Mouse (Mus musculus) ZHBTc4 (cell line): Measurements from ENCODE around the gene Bmp10.

Experiments
- DNase-seq: peaks from one replicate; pipeline ENCODE4 v3.0.0-alpha.2; 2011; ENCODE audit warnings: low read depth, low spot score

The Bmp10 gene

DNA sequence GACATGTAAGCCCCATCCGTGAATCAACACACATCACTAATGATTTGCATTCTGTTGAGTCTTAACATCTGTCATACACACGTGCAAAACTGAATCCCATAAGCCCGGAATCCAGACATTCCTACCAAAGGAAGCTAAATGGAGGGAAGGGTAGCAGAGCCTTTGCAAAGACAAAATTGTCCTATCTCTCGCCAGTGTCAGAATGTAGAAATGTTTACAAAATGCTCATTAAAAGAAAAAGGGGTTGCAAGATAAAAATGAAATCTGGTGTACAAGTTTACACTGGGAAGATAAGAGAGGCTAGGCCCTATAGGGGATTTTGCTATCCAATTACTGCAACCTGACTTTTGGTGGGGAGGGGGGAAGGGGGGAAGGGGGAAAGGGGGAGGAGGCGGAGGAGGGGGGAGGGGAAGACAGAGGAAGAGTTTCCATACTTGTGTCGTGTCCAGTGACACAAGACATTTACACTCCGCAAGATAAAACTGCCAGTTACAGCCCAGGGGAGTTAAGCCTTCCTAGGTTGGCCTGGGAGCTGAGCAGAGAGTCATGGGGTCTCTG, at the start of gene Bmp10:
TSS of gene Bmp10 (plus strand) at position 508 of the 558 bp plus-strand sequence.
- DNase-seq, result no peak

DNA sequence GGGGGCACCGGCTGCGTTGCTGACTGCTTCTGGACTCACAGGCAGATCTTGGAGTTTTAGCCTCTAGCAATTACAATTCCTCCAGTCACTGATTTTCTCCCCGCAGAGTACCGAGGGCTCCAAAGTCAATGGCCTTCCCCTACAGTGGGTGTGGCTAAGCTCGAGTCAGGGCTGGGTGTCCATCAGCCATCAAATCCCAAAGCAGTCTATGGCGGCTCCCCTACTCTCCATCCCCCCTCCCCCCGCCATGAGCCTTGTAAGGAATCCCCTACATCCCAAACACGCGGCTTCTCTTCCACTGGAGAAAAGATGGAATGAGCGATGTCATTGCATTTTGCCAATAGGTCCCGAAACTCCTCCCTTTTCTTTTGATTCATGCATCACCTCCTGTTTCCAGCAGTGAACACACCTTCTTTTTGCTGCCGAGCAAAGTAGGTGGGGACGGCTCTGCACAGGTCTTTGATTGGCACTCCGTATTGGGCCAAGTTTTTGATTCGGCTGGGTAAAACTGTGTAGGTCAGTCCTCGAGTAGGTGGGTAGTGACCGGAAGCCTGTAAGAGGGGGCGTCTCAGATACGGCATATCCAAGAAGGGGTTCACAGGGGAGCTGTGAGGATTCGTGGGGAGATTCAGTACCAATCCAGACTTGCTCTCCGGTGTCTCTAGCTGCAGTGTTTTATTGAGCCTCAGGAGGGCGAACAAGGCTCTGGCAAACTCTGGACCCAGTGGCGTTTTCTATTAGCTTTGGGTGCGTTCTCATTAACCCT, 44.7 kb upstream of the Bmp10 start:
- peak; percentile 58 for DNase-seq

DNA sequence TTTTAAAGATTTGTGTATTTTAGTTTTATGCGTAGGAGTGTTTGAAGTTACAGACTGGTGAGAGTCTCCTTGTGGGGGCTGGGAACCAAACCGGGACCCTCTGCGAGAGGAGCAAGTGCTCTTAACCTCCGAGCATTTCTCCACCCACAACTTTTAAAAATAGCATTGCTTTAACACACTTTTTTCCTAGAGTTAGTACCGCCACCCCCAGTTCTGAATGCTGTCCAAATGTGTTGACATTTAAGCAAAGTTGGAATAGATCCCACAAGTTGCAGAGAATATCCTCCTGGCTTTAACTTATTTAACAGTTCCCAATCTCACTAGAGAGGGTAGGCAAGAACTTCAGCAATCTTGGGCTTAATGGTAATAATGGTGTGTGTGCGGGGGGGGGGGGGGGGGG, 44.0 kb upstream of the Bmp10 start:
- no peak for DNase-seq

DNA sequence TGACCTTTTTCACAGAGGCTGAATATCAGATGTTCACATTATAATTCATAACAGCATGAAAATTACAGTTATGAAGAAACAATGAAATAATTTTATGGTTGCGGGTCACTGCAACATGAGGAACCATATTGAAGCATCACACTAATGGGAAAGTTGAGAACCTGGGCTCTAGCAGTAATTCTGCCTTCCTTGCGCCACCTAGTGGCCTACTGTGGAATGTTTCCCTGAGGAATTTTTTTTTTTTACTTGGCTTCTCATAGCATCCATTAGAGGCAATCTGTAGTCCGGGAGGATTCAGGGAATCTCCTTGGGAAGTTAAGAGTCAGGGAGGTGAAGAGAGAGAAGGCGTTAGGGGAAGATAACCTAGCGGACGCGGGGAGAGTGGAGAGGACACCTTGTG, 42.6 kb upstream of the Bmp10 start:
- DNase-seq, result peak; percentile 73

DNA sequence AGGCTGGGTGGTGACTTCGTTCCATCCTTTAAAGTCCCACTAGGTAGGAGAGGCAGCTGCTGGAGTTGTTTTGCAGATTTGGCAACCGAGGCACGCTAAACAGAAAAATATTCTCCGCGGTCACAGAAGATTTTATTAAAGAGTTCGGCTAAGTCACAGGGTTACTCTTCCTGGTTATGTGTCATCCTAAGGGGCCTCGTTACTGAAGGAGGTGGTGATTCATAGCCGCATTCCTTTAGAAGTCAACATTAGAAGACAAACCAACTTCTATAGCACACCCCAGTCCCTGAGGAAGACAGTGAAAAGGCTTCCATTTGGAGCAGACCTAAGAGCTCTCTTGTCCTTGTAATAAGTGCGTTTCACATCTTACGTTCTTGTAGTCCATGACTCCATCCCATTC, 42.1 kb upstream of the Bmp10 start:
- no peak for DNase-seq

DNA sequence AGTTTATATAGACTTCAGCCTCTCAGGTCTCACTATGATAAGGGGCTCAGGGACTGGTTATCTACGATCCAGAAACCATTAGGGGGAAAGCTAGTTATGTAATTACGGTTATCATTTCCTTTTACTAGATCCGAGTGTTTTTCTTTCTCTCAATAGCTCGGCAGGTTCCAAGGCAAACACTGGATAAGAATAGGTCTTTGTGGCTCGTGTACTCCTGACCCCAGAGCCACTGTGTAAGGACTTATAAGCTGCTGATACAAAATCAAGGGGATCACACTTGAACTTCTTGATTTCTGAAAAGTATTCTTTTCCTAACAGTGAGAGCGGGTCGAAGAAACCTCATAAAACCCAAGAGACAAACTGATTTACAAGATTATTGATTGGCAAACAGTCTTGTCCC, 39.9 kb upstream of the Bmp10 start, which contains the start of gene Gkn3:
TSS of gene Gkn3 (minus strand) at position 59 of the 400 bp plus-strand sequence.
- DNase-seq, result no peak

DNA sequence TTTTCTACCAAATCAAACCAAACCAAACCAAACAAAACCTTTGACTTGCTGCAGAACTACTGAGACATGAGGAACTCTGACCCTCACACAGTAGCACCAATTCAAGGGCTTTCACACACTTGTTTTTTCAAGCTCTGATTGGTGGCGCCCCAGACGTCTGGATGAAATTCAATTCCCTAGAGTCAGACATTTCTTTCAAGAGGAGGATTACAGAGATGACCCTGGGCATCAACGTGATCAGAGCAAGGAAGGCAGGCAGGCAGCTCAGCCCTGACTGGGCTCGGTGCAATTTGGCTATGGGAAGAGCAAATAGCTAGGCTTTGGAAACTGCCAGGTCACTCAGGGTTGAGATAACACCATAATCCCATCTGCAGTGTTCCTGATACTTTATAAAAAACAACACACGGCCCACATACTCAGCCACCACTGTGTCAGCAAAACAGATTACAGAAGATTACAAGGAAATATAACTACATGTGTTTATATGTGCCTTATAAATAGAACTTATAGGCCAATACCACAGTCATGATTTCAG, 39.3 kb upstream of the Bmp10 start:
- no peak for DNase-seq

DNA sequence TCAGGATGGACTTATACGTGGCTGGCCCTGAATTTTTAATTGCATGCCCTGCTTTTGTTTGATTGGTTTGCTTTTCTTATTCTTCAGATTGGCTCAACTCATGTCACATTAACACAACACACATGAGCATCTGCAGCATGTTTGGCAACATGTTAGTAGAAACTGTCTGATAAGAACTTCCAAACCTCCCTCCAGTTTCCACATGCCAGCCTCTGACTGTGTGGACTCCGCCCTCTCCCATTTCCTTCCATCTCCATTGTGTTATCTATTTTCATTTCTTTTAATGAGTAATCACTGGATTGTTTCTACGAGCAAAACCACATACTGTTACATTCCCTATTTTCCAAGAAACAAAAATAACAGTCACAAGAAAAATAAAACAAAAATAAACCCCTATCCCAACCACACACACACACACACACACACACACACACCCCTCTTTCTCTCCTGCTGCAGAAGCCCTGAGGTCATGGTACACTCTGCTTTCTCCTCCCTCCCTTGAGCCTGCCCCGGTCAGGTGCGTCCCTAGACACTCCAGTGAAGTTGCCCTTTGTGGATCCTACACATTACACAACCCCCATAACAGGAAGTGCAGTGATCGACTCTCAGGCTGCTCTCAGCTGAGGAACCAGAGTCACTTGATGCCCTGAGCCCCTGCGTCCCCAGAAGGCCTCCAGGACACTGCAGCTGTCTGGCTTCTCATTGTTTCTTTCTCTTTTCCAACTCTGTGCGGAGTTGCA, 35.2 kb upstream of the Bmp10 start:
- DNase-seq, result no peak

DNA sequence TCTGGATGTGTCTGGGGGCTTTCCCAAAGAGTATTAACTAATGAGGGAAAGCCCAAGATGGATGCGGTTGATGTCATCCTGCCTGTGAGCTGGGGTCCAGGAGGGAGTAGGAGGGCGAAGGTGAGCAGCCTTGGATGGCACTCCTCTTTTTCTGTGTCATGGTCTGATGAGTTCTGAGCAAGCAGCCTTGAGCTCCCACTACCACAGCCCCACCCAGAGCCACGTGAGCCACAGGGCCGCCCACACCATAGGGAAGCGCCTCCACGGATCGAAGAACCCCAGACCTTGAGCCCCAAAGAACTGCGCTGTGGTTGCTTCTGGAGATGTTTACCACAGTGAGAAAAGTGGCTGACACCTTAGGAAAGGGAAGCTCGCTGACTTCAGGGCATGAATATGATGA, 34.0 kb upstream of the Bmp10 start:
- DNase-seq, result no peak

DNA sequence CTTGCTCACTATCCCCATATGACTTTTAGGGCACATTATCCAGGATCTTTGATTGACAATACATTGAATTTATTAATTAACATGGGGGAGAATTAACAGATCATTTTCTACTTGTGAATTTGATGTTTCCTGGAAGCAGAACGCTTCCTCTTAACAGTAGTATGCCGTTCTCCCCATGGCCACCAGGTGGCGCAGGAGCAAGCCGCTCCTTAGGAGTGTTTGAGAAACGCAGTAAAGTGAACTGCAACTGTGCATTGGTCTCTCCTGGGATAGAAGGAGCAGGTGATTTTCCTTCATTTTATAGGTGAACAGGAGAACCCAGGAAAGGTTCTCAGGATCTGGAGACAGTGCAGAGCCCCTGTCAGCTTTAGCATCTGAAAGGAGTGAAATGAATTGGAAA, 29.7 kb upstream of the Bmp10 start:
- peak; percentile 76 for DNase-seq

DNA sequence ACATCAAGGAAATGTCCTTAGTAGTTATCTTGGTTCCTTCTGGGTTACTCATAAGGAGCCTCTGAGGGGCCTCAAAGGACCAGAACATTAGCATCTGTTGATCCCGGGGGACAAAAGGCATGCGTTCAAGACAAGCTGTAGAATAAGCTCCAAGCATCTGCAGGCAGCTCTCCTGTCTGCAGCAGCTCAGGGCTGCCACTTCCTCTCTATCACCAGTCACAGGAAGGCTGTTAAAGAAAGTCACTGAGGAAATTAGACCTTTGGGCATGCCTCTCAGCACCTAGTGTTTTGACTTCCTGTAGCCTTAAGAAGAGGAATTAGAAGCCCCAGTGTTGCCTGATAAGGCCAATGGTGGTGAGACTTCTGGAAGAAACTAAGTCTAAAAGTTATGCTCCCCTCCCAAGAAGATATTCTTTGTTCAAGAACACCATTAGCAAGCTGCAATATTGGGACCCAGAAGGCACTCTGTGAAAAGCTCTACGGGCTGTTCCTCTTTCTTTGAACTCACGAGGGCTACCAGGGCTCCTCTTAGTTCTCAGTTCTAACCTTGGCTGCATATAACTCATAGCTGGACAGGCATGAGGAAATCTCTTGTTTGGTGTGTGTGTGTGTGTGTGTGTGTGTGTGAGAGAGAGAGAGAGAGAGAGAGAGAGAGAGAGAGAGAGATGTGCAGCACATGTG, 28.8 kb upstream of the Bmp10 start:
- DNase-seq, result no peak

DNA sequence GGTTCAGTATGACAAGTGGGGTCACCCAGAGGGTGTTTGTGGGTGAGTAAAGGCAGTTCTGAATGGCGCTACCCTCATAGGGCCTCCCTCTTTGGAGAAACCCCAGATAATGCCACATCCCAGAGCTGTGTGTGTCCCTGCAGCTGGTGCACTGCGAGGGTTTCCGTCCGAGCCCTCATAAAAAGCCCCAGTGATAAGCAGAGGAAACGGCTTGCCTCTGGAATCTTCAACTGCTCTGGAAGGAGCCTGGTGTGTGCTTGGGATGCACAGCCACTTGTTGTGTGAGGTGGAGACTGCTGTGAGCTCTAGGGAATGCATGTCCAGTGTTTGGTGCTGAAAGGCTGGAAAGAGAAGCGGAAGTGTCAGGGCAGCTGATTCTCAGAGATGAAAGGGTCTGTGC, 27.3 kb upstream of the Bmp10 start:
- no peak for DNase-seq

DNA sequence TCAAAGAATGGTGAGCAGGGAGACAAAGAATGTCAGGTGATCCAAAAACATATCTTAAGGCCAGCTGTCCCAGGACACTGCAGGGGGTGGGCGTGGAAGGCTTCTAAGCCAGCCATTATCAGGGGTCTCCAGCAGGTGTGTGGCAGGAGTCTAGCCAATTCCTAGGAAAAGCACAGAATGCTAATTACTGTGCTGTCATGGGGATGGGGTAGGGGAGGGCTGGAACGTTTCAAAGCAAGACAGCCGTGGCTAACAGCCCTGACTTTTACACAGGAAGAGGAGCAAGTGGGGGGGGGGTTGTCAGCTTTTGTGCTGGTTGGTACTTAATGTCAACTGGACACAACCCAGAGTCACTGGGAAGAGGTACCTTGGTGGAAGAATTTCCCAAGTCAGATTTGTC, 16.8 kb upstream of the Bmp10 start:
- DNase-seq, result peak; percentile 40

DNA sequence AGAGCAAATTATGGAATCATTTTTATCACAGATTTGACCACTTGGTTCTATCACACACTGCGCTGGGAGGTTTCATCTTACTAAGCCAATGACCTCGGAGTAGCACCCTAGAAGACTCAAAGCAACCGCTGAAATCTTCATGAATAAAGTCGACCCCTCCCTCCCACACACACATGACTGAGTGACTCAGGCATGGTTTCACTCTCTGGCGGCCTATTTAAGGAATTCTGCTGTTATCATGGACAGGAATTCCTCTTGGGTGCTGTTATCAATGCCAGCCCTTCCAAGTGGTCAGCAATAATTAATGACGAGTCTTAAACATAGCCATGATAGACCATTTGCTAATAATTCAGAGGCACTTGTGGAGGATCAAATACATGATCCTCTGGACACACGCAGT, 6.5 kb upstream of the Bmp10 start:
- DNase-seq, result no peak

DNA sequence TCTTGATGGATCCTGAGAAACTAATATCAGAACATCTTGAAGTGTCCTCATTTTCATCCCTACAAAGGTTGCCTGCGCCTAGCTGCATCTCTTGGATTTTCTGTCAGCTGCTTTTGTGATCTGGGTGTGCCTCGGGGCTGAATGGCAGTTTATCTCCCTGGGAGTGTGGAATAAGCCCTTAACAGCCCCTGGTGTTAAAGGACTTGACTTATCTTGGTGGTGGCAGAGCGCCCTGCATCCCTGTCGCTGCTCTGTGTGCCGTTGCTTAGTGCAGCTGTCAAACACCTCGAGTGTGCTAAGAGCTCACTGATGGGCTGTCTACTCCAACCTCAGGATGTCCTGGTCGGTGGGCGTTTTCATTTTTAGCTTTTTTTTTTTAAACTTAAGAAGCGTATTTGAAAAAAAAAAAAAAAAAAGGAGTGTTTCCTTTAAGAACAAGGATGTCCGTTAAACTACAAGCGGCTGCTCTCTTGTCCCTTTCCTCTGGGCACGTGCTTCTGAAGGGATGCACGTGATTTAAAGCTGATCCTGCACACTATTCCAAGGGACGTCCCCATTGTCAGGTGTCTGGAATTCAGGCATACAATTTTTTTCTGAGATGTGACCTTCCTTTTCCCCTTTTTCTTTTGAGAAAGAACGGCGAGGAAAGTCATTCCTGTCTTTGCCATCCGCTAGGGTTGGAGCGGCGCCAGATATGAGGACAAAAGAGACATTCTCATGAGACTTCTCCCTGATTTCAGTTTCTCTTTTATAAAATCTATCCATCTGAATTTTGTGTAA, 4.6 kb upstream of the Bmp10 start:
- no peak for DNase-seq

DNA sequence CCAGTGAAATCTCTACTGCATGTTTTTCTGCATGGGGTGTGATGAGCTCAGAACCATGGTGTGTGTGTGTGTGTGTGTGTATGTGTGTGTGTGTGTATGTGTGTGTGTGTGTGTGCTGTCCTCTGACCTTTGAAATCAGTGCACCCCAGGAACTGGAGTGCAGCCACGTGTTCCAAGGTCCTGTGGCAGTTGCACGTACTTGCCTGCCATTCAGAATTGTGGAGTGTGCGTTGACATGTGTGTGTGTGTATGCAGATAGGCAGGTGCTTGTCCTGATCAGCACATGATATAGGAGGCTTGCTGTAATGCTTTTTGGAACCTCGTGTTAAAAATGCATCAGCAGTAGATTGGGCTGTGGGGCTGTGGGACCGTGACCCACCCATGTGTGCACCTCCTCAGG, 1.8 kb upstream of the Bmp10 start:
- DNase-seq, result no peak

DNA sequence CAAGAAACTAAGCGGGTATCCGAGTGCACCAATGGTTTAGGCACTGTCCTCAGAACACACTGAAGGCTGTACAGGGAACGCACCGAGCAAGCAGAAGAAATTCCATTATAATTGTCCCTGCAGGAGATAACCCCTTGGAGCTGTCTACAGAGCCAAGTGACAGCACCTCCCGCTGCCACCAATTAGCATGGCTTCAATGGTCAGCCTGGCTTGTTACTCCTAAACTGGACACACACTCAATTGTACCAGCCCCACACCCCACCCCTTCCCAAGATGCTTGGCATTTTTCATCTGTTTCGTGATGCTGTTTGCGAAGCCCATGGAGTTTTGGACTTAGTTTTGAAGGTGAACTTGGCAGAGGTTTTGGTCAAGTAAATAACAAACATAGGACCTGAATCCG, 1.2 kb upstream of the Bmp10 start:
- no peak for DNase-seq

DNA sequence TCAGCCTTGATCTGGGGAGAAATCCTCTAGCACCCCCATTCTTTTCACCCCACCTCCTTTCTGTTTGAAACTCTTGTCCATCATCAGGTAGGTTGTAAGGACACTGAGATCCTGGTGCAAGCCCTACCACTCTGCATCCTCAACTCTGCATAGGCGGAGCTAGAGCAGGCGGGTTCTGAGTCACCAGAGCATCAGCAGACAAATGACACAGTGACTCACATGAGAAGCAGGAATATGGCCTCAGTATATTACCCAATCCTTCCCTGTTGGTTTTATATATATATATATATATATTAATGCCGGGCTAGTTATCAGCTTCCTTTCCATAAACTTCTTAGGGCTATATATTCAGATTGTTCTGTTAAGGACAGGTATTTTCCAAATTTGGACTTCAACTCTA, 7.0 kb downstream of the Bmp10 start:
- no peak for DNase-seq

DNA sequence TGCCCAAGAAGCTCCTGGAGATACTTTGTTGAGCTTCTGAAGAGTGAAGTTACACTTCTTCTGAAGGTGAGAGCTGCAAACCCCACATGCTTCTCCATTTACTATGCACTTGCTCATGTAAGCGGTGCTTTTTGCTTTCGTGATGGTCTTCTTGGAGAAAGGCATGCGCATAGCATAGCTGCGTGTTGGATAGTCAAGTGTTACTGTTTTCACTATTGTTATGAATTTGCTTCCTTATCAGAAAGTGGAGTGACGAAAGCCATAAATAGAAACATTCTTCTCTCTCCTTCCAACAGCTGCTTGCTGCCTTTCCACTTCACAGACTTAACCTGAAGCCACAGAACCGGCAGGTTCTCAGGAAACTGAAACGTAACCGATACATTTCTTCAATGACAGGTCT, 8.0 kb downstream of the Bmp10 start:
- no peak for DNase-seq

DNA sequence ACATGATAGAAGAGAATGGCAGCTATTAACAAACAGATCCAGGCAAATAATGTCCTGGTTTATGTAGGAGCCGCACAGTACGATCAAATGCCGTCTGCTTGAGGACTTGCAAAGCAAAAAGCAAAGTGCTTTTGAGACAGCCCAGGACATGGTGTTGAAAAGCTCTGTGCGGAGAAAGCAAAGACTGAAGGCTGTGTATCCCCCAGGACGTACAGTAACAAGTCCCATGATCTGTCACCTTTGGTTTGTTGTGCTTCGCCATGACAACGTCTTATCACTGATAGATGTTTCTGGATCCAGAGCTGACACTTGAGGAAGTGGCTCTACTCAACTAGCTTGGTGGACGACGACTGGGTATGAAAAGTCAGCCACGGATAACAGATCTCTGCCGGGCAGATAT, 14.5 kb downstream of the Bmp10 start:
- no peak for DNase-seq

DNA sequence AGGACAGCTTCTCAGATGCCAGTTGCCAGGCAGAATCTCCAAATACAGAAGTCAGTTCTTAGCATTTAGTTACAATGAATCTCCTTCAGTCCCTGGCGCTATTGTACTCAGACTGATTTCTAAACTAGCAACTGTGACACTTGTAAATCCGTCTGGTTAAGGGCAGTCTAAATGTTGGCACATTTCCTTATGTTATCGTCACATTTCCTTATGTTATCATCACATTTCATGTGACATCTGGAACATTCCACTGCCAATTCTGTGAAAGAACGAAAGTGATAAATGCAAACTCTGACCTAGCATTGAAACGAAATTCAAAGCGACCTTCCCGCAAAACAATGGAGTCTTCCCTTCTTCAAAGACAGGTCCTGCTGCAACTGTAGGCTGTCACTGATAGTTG, 16.4 kb downstream of the Bmp10 start:
- no peak for DNase-seq
